21 mouse cellular contexts compared by ENCODE assay signal in genomic region chr2:62362211-62362610, GRCm38 (mm10). TPM values are rescaled to one million over a fixed set of nuclear protein-coding genes. Genes with fewer than 3 reads are reported as not detected.
DNase-seq lines count a peak whose midpoint lies in the region; ATAC-seq and TF ChIP-seq lines count a peak whose summit lies in the region.
"Had no signal": no experiment of that assay in that cellular context is flagged by ENCODE, and none has a peak within 500 bp of the region (broad histone marks: within the 10 kb centered on the region; RNA-seq: fewer than 3 reads in every experiment).

No protein-coding gene starts in this region.

- no peak for TF ChIP-seq POLR2A in lung, adult 2 months (IDR thresholded peaks at IDR 0.05; ENCODE audit: borderline replicate concordance, extremely low read depth, low read depth, low read length)
- TF ChIP-seq POLR2A in heart, adult 2 months (IDR thresholded peaks at IDR 0.05; ENCODE audit: insufficient read depth, low read depth, low read length): no peak

- DNase-seq in cerebellum, adult 11-12 months: no peak
- DNase-seq in hindbrain, postnatal 0 days (ENCODE audit: low spot score): peak; percentile 19
- DNase-seq in lung, adult 2 months: peak; percentile 13
- no peak for DNase-seq in lung, postnatal 4 days
- DNase-seq in lung, postnatal 14 days: peak; percentile 7
- no peak for DNase-seq in heart, adult 2 months
- DNase-seq: adrenal gland, adult 8-10 months; cerebellum, adult 2 months; gastrocnemius, postnatal 14 days; kidney, adult 18-20 months; liver, embryonic 13.5 days; thymus, postnatal 14 days had no signal

- TF ChIP-seq EP300 in heart, adult 2 months (IDR thresholded peaks at IDR 0.05; ENCODE audit: insufficient read depth, low read depth, low read length): no peak

- no peak overlapping the region for H3K4me2 ChIP-seq in hindbrain, postnatal 0 days (ENCODE audit: low read depth, low read length)
- no peak overlapping the region for H3K4me2 ChIP-seq in hindbrain, embryonic 12.5 days (replicated peaks)
- H3K4me2 ChIP-seq: hindbrain, embryonic 13.5 days; limb, embryonic 12.5 days; liver, embryonic 13.5 days; midbrain, embryonic 15.5 days; neural tube, embryonic 13.5 days had no signal

- H3K79me2 ChIP-seq in heart, adult 2 months (replicated peaks; ENCODE audit: control insufficient read depth, insufficient read depth, low read length): no peaks in the 10 kb centered on the region

- intact Hi-C loops in heart, adult 2 months (cut with DNase I): no loop called here

- H3K27me3 ChIP-seq in hindbrain, postnatal 0 days (ENCODE audit: insufficient read depth, low read length): no peaks in the 10 kb centered on the region
- H3K27me3 ChIP-seq in hindbrain, embryonic 12.5 days: no peaks in the 10 kb centered on the region
- H3K27me3 ChIP-seq in heart, adult 2 months (ENCODE audit: control insufficient read depth, insufficient read depth, low read length): no peaks in the 10 kb centered on the region
- H3K27me3 ChIP-seq: hindbrain, embryonic 13.5 days; limb, embryonic 12.5 days; liver, embryonic 13.5 days; midbrain, embryonic 15.5 days; neural tube, embryonic 13.5 days had no signal

- H3K9me3 ChIP-seq in hindbrain, postnatal 0 days (ENCODE audit: low read length): no peaks in the 10 kb centered on the region
- H3K9me3 ChIP-seq in hindbrain, embryonic 12.5 days (replicated peaks): no peaks in the 10 kb centered on the region
- H3K9me3 ChIP-seq: hindbrain, embryonic 13.5 days; limb, embryonic 12.5 days; liver, embryonic 13.5 days; midbrain, embryonic 15.5 days; neural tube, embryonic 13.5 days had no signal

- H3K36me3 ChIP-seq in hindbrain, postnatal 0 days (ENCODE audit: insufficient read depth, low read length): no peaks in the 10 kb centered on the region
- H3K36me3 ChIP-seq in hindbrain, embryonic 12.5 days: no peaks in the 10 kb centered on the region
- no peaks in the 10 kb centered on the region for H3K36me3 ChIP-seq in heart, adult 2 months (ENCODE audit: control insufficient read depth, insufficient read depth, low read length)
- H3K36me3 ChIP-seq: hindbrain, embryonic 13.5 days; limb, embryonic 12.5 days; liver, embryonic 13.5 days; midbrain, embryonic 15.5 days; neural tube, embryonic 13.5 days had no signal

- H3K9ac ChIP-seq in hindbrain, postnatal 0 days (replicated peaks; ENCODE audit: low read length): no peak overlapping the region
- H3K9ac ChIP-seq in hindbrain, embryonic 12.5 days: no peak overlapping the region
- no peak overlapping the region for H3K9ac ChIP-seq in heart, adult 2 months (ENCODE audit: low read depth, low read length)
- H3K9ac ChIP-seq: hindbrain, embryonic 13.5 days; limb, embryonic 12.5 days; liver, embryonic 13.5 days; midbrain, embryonic 15.5 days; neural tube, embryonic 13.5 days had no signal

- H3K4me1 ChIP-seq in hindbrain, postnatal 0 days (ENCODE audit: insufficient read depth, low read length): no peaks in the 10 kb centered on the region
- no peaks in the 10 kb centered on the region for H3K4me1 ChIP-seq in hindbrain, embryonic 12.5 days
- H3K4me1 ChIP-seq in lung, adult 2 months (ENCODE audit: control insufficient read depth, insufficient read depth, low read length): no peaks in the 10 kb centered on the region
- no peaks in the 10 kb centered on the region for H3K4me1 ChIP-seq in heart, adult 2 months (ENCODE audit: control insufficient read depth, insufficient read depth, low read length)
- H3K4me1 ChIP-seq: hindbrain, embryonic 13.5 days; limb, embryonic 12.5 days; liver, embryonic 13.5 days; midbrain, embryonic 15.5 days; neural tube, embryonic 13.5 days had no signal

- TF ChIP-seq CTCF in hindbrain, postnatal 0 days (IDR thresholded peaks at IDR 0.05; ENCODE audit: low read depth): no peak
- no peak for TF ChIP-seq CTCF in lung, adult 2 months (IDR thresholded peaks at IDR 0.05; ENCODE audit: insufficient read depth, low read length)
- TF ChIP-seq CTCF in heart, adult 2 months (IDR thresholded peaks at IDR 0.05): no peak

- 65% methylated on average over 9 of the region's 9 CpGs for WGBS in hindbrain, postnatal 0 days
- WGBS in hindbrain, embryonic 12.5 days: 88% methylated on average over 9 of the region's 9 CpGs
- WGBS in lung, adult 2 months: 77% methylated on average over 9 of the region's 9 CpGs
- 84% methylated on average over 9 of the region's 9 CpGs for WGBS in heart, adult 2 months

- ATAC-seq in cerebellum, adult (ENCODE audit: insufficient number of reproducible peaks, low FRiP score, low TSS enrichment): peak; percentile 8; the same call in 1 of the 2 replicates
- ATAC-seq in hindbrain, postnatal 0 days: no peak
- no peak for ATAC-seq in hindbrain, embryonic 12.5 days (ENCODE audit: low FRiP score)
- ATAC-seq: activated CD4-positive, CD25-positive, alpha-beta regulatory T cell, adult 4 months; inflammation-experienced regulatory T-cells, adult 6 months; midbrain, embryonic 15.5 days had no signal

- H3K27ac ChIP-seq in hindbrain, postnatal 0 days: no peak overlapping the region
- no peak overlapping the region for H3K27ac ChIP-seq in hindbrain, embryonic 12.5 days
- H3K27ac ChIP-seq in heart, adult 2 months: no peak overlapping the region
- H3K27ac ChIP-seq: hindbrain, embryonic 13.5 days; layer of hippocampus, adult 2 months; limb, embryonic 12.5 days; liver, embryonic 13.5 days; midbrain, embryonic 15.5 days; neural tube, embryonic 13.5 days had no signal

- H3K4me3 ChIP-seq in hindbrain, postnatal 0 days (ENCODE audit: low read length): no peak overlapping the region
- no peak overlapping the region for H3K4me3 ChIP-seq in hindbrain, embryonic 12.5 days
- H3K4me3 ChIP-seq in lung, adult 2 months (replicated peaks; ENCODE audit: extremely low read depth, low read depth, low read length): no peak overlapping the region
- H3K4me3 ChIP-seq in heart, adult 2 months: no peak overlapping the region
- H3K4me3 ChIP-seq: hindbrain, embryonic 13.5 days; layer of hippocampus, adult 2 months; limb, embryonic 12.5 days; liver, embryonic 13.5 days; midbrain, embryonic 15.5 days; neural tube, embryonic 13.5 days had no signal

RNA-seq across cellular contexts. Expression of gene Dpp4, which starts 49.8 kb away (rescaled TPM):
- total RNA-seq in hindbrain, postnatal 0 days (2014; rRNA removed): 2.2 and 5.0 TPM in 2 replicates
- 2.3 and 3.2 TPM in 2 replicates for polyA plus RNA-seq in hindbrain, postnatal 0 days (2015; fragmentation: Nextera tagmentation; extraction: Ambion mirVana)
- polyA plus RNA-seq in hindbrain, embryonic 12.5 days (2016; fragmentation: Nextera tagmentation; extraction: Ambion mirVana): 0.99 and 1.9 TPM in 2 replicates
- polyA plus RNA-seq in lung, adult 2 months (2012; rRNA removed): 18.4 and 24.1 TPM in 2 replicates
- total RNA-seq in heart, adult 2 months (2021): 1 to 10 TPM; 4.1 to 4.2 TPM
- 2.4 and 4.5 TPM in 2 replicates for polyA plus RNA-seq in heart, adult 2 months (2012; rRNA removed)

Comparison
In these comparisons a context has a peak if more than half of its experiments do, and no peak if none do; other contexts are left out.
1. DNase-seq: peak in hindbrain, postnatal 0 days (single experiment), lung, adult 2 months (single experiment) and lung, postnatal 14 days (single experiment); none in cerebellum, adult 11-12 months (single experiment), lung, postnatal 4 days (0 of 2) and heart, adult 2 months (0 of 2).